Mouse (Mus musculus): ENCODE results near the gene Myo15b. TPM values are rescaled to one million over a fixed set of nuclear protein-coding genes. Genes with fewer than 3 reads are reported as not detected.

Myo15b gene
- total RNA-seq, 2 experiments from 2014 or later = 0.11 TPM; not detected in 1

- ATAC-seq (replicated peaks; ENCODE audit: low FRiP score, low TSS enrichment, poor library complexity, severe bottlenecking) = peak; percentile 45
Observed at GRCm38 (mm10) chr11:115899486-115900266, 41.5 kb downstream of the Myo15b start, which contains the start of gene Smim5. TSS of gene Smim5 (plus strand) at chr11:115899966.

- no peak for ATAC-seq (replicated peaks; ENCODE audit: low FRiP score, low TSS enrichment, poor library complexity, severe bottlenecking)
Observed at GRCm38 (mm10) chr11:115900561-115901337, 42.5 kb downstream of the Myo15b start.

DNA sequence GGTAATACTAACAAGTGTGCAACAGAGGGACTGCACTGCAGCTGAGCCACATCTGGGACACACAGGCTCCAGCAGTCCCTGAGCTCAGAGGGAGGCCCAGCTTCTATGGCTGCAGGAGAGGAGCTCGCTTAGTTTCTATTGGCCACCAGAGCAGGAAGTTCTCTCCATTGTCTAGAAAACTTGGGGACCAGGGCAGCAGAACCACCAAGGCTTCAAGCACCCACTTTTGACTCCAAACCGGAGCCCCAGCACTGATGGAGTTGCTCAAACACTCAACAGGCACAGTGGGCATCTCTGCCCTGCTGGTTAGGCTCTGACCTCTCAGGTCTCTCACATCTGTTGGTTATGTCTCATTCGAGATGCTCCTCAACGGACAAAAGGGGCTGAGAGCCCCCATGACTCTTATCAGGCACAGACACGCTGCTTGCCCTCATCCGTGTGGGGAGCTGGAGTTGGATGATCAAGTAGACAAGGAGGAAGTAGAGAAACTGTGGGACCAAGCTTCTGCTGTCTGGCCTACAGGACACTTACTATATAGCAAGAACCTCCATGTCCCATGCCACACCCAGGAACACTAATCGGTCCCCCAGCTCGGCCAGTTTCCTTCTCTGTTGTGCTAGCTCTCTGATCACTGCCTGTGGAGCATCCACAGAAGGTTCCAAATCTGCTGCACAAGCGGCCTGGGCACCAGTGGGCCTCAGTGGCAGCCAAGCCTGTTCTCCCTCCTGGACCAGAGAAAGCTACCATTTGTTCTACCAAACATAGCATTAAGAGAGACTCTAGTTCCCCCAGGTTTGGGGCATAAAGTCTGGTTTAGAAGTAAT, 43.3 kb downstream of the Myo15b start:
- peak; percentile 55 for ATAC-seq (replicated peaks; ENCODE audit: low FRiP score, low TSS enrichment, poor library complexity, severe bottlenecking)

DNA sequence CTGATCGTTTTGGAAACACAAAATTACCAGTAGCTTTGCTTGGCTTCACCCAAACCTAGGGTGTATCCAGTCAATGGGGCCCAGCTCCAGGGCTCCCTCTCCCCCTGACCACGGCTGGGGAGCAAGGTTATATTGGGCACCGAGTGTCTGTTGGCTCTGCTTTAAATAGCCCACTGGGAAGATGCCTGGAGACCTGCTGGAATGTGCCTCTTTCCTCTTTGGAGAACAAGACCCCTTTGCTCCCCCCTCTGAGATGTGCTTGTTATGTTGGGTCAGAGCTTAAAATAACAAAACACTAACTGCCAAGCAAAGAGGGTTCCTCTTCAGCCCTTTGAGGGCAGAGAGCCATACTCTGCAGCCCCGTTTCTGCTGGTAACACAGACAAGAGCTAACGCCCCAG, 44.0 kb downstream of the Myo15b start:
- no peak for ATAC-seq (replicated peaks; ENCODE audit: low FRiP score, low TSS enrichment, poor library complexity, severe bottlenecking)

GRCm38 (mm10) chr11:115902831-115903230, 44.6 kb downstream of the Myo15b start:
- no peak for ATAC-seq (replicated peaks; ENCODE audit: low FRiP score, low TSS enrichment, poor library complexity, severe bottlenecking)

DNA sequence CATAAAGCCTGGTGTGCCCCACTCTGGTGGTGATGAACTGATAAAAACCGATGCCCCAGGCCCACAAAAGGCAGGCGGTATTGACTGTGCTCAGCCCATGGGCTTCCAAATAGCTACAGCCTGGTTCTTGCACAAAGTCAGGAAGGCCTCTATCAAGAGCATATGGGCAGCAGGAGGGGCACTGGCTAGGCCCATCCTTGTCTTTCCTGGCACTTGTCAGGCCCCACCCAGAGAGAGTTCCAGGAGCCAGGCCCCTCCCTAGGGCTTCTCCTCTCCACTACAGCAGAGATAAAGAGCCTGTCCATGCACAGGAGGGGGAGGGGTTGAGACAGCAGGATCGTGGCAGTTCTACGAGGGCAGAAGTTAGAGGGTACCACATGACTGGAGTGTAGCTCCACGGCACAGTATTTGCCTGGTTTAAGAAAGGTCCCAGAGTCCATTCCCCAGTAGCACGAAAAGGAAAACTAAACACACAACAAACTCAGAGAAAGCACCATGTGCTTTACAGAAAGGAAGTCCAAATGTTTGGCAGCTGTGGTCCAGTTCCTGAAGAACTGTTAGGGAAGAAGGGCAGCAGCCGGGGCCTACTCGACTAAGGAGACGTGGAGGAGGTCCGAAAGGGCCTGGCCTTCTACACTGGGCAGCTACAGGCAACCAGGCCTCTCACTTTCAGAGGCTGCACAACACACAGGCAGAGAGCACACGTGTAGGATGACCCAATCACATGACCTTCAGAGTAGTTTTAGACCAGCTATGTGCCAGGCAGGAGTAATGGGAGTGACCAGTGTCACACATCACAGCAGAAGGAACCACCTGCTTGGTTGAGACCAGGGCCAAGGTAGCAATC, 45.4 kb downstream of the Myo15b start:
- peak; percentile 51 for ATAC-seq (replicated peaks; ENCODE audit: low FRiP score, low TSS enrichment, poor library complexity, severe bottlenecking)

- ATAC-seq (replicated peaks; ENCODE audit: low FRiP score, low TSS enrichment, poor library complexity, severe bottlenecking) = no peak
Observed at GRCm38 (mm10) chr11:115904231-115904955, 46.2 kb downstream of the Myo15b start.

GRCm38 (mm10) chr11:115904956-115905790, 47.0 kb downstream of the Myo15b start:
- ATAC-seq (replicated peaks; ENCODE audit: low FRiP score, low TSS enrichment, poor library complexity, severe bottlenecking) = no peak

DNA sequence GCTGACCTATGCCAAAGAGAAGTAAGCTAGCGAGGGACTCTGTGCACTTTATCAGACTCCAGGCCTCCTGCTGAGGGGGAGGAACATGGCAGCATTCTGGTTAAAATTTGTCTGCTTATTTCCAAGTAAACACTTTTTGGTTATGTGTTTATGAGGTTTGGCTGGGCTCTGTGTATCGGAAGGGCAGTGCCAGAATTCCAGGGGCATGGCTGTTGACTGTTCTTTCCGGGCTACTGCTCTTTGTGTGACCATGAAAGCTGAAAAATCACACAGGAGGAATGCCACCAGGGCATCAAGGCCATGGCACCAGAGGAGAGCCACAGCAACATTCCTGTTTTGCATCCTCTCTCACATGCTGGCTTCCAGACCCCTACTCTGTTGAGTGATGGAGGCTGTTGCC, 47.9 kb downstream of the Myo15b start:
- ATAC-seq (replicated peaks; ENCODE audit: low FRiP score, low TSS enrichment, poor library complexity, severe bottlenecking) = no peak

DNA sequence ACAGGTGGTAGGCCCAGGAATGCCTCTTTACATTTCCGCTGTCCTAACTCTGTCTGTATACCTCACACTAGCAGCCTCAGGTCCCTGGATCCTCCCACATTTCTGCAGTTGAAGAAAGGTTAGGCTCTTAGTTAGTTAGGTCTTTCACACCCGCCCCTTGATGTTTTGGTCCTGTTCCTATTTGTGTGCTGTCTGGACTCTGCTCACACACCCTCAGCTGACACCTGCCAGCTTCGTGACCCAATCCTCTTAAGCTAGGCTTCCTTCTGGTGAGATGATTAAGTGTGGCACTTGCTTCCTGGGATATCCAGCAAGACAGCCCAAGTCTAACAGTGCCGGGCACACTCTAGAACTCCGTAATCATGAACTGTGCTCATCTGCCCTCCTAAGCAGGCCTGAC, 48.3 kb downstream of the Myo15b start:
- ATAC-seq (replicated peaks; ENCODE audit: low FRiP score, low TSS enrichment, poor library complexity, severe bottlenecking) = no peak

- ATAC-seq (replicated peaks; ENCODE audit: low FRiP score, low TSS enrichment, poor library complexity, severe bottlenecking) = peak; percentile 88
Observed at GRCm38 (mm10) chr11:115911134-115911561, 52.9 kb downstream of the Myo15b start.

GRCm38 (mm10) chr11:115911632-115912376, 53.6 kb downstream of the Myo15b start, which contains the start of gene Smim6:
TSS of gene Smim6 (plus strand) at chr11:115912017.
- peak; percentile 46 for ATAC-seq (replicated peaks; ENCODE audit: low FRiP score, low TSS enrichment, poor library complexity, severe bottlenecking)

- no peak for ATAC-seq (replicated peaks; ENCODE audit: low FRiP score, low TSS enrichment, poor library complexity, severe bottlenecking)
Observed at GRCm38 (mm10) chr11:115916579-115916978, 58.4 kb downstream of the Myo15b start.

GRCm38 (mm10) chr11:115918637-115919036, 60.4 kb downstream of the Myo15b start:
- ATAC-seq (replicated peaks; ENCODE audit: low FRiP score, low TSS enrichment, poor library complexity, severe bottlenecking) = no peak

GRCm38 (mm10) chr11:115919073-115919472, 60.9 kb downstream of the Myo15b start:
- no peak for ATAC-seq (replicated peaks; ENCODE audit: low FRiP score, low TSS enrichment, poor library complexity, severe bottlenecking)

DNA sequence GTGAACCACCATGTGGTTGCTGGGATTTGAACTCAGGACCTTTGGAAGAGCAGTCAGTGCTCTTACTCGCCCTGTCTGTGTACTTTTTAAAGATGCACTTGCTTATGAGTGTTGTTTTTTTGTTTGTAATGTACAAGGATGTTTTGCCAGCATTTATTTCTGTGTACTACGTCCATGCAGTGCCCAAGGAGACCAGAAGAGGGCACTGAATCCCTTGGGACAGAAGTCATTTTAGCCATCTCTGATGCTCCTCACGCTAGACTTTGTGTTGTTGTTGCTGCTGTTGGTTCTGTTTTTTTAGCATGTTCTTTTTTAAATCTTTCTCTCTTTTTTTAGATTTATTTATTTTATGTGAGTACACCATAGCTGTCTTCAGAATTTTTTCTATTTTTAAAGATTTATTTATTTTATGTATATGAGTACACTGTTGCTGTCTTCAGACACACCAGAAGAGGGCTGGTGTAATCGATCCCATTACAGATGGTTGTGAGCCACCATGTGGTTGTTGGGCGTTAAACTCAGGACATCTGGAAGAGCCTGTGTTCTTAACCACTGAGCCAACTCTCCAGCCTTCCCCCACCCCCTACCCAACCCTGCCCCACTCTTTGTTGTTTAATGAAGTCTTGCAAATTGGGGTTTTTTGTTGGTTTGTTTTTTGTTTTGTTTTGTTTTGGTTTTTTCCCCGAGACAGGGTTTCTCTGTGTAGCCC, 62.1 kb downstream of the Myo15b start:
- ATAC-seq (replicated peaks; ENCODE audit: low FRiP score, low TSS enrichment, poor library complexity, severe bottlenecking) = peak; percentile 73

All from megakaryocyte-erythroid progenitor cell, adult 5-6 weeks (primary cell).